Mouse (Mus musculus): Measurements from ENCODE around the gene Trim41.
A peak's percentile ranks its signal among the peaks of the same experiment; 100 is the strongest.
"Not testable (repeated sequence)": the region's sequence is repeated elsewhere in the genome, so short reads cannot be mapped to it uniquely, and the experiment has no call there.

Trim41 gene

GRCm38 (mm10) chr11:48816800-48817665, at the start of gene Trim41:
Trim41 (minus strand) TSS chr11:48817353.
- DNase-seq: peak; percentile 99

GRCm38 (mm10) chr11:48866481-48866880, 49.3 kb upstream of the Trim41 start:
- DNase-seq: no peak

GRCm38 (mm10) chr11:48863808-48864207, 46.7 kb upstream of the Trim41 start:
- no peak for DNase-seq

- no peak for DNase-seq
Observed at GRCm38 (mm10) chr11:48862784-48863319, 45.7 kb upstream of the Trim41 start.

- peak in 1 of 2 experiments; percentile 75 for DNase-seq
Observed at GRCm38 (mm10) chr11:48859014-48859413, 41.9 kb upstream of the Trim41 start.

GRCm38 (mm10) chr11:48853474-48854180, 36.5 kb upstream of the Trim41 start:
- DNase-seq: peak; percentile 87 to 93

GRCm38 (mm10) chr11:48852624-48853473, 35.7 kb upstream of the Trim41 start:
- DNase-seq: no peak

- DNase-seq: no peak
Observed at GRCm38 (mm10) chr11:48852190-48852589, 35.0 kb upstream of the Trim41 start.

GRCm38 (mm10) chr11:48851270-48851995, 34.3 kb upstream of the Trim41 start:
- no peak for DNase-seq

GRCm38 (mm10) chr11:48850240-48850639, 33.1 kb upstream of the Trim41 start:
- no peak for DNase-seq

- DNase-seq: no peak
Observed at GRCm38 (mm10) chr11:48846881-48847280, 29.7 kb upstream of the Trim41 start.

- DNase-seq: not testable (repeated sequence)
Observed at GRCm38 (mm10) chr11:48846362-48846761, 29.2 kb upstream of the Trim41 start.

- DNase-seq: no peak
Observed at GRCm38 (mm10) chr11:48845244-48845815, 28.2 kb upstream of the Trim41 start.

GRCm38 (mm10) chr11:48844309-48844708, 27.2 kb upstream of the Trim41 start:
- peak; percentile 67 to 74 for DNase-seq

GRCm38 (mm10) chr11:48843202-48843601, 26.0 kb upstream of the Trim41 start:
- peak; percentile 84 to 88 for DNase-seq

- DNase-seq: no peak
Observed at GRCm38 (mm10) chr11:48842378-48842792, 25.2 kb upstream of the Trim41 start.

- no peak for DNase-seq
Observed at GRCm38 (mm10) chr11:48841213-48841612, 24.1 kb upstream of the Trim41 start.

GRCm38 (mm10) chr11:48840805-48841204, 23.7 kb upstream of the Trim41 start:
- DNase-seq: peak; percentile 69 to 79

- no peak for DNase-seq
Observed at GRCm38 (mm10) chr11:48838879-48839680, 21.9 kb upstream of the Trim41 start.

GRCm38 (mm10) chr11:48838181-48838797, 21.1 kb upstream of the Trim41 start:
- DNase-seq: peak; percentile 71 to 72
